Mouse (Mus musculus) midbrain, embryonic 14.5 days (tissue): ENCODE measurements around the gene Arrb2. TPM values are rescaled to one million over a fixed set of nuclear protein-coding genes. Genes with fewer than 3 reads are reported as not detected.

ENCODE experiments used
- ATAC-seq: fragments of 200-750 bp; cut with Nextera tagmentation; 2 replicates; pipeline ENCODE4 v1.8.0; 2017; ENCODE audit warnings: moderate number of reproducible peaks, moderate library complexity; ENCODE audit not compliant: low FRiP score, low TSS enrichment
- DNase-seq: peaks from one replicate; pipeline ENCODE4 v3.0.0-alpha.2; 2015
- H3K27ac ChIP-seq: fragments of 300-500 bp; sonication (generic); replicated peaks from 2 replicates; pipeline ENCODE4 v1.5.1; 2014; ENCODE audit warnings: mild to moderate bottlenecking, low read depth, low read length, moderate library complexity
- H3K27me3 ChIP-seq: fragments of 300-500 bp; sonication (generic); 2 replicates; pipeline ENCODE4 v1.6.1; 2014; ENCODE audit warnings: low read length, control low read depth, mixed read lengths; ENCODE audit not compliant: control insufficient read depth, insufficient read depth
- H3K36me3 ChIP-seq: fragments of 300-500 bp; sonication (generic); 2 replicates; pipeline ENCODE4 v1.6.1; 2014; ENCODE audit warnings: low read length, control low read depth; ENCODE audit not compliant: control insufficient read depth, insufficient read depth
- H3K4me1 ChIP-seq: fragments of 300-500 bp; sonication (generic); 2 replicates; pipeline ENCODE4 v1.6.1; 2014; ENCODE audit warnings: mild to moderate bottlenecking, antibody characterized with exemption, low read length, control low read depth; ENCODE audit not compliant: control insufficient read depth, insufficient read depth
- H3K4me2 ChIP-seq: fragments of 300-500 bp; sonication (generic); 2 replicates; pipeline ENCODE4 v1.6.1; 2014; ENCODE audit warnings: mild to moderate bottlenecking, low read length, moderate library complexity
- H3K4me3 ChIP-seq: fragments of 300-500 bp; sonication (generic); replicated peaks from 2 replicates; pipeline ENCODE4 v1.5.1; 2014; ENCODE audit warnings: low read depth, low read length
- H3K9ac ChIP-seq: fragments of 300-500 bp; sonication (generic); replicated peaks from 2 replicates; pipeline ENCODE4 v1.6.1; 2014; ENCODE audit warnings: mild to moderate bottlenecking, low read length, moderate library complexity
- H3K9me3 ChIP-seq: fragments of 300-500 bp; sonication (generic); 2 replicates; pipeline ENCODE4 v1.6.1; 2016; ENCODE audit warnings: low read length, control low read depth, mixed read lengths; ENCODE audit not compliant: control insufficient read depth
- WGBS: fragments of 180-500 bp; shearing (Covaris S2); extraction: QIAGEN DNeasy Blood & Tissue Kit; methylation state at CpG from one replicate; pipeline ENCODE4 v1.1.7; 2014; 5-methylcytosine and 5-hydroxymethylcytosine counted together
- polyA plus RNA-seq: library from polyadenylated mRNA; unstranded; fragments of >200 nt; fragmentation: Nextera tagmentation; extraction: Ambion mirVana; gene quantifications from 2 replicates; pipeline ENCODE4 v1.2.1, GENCODE M21; 2014

Arrb2 gene
- 56.5 and 93.0 TPM in 2 replicates for polyA plus RNA-seq

DNA sequence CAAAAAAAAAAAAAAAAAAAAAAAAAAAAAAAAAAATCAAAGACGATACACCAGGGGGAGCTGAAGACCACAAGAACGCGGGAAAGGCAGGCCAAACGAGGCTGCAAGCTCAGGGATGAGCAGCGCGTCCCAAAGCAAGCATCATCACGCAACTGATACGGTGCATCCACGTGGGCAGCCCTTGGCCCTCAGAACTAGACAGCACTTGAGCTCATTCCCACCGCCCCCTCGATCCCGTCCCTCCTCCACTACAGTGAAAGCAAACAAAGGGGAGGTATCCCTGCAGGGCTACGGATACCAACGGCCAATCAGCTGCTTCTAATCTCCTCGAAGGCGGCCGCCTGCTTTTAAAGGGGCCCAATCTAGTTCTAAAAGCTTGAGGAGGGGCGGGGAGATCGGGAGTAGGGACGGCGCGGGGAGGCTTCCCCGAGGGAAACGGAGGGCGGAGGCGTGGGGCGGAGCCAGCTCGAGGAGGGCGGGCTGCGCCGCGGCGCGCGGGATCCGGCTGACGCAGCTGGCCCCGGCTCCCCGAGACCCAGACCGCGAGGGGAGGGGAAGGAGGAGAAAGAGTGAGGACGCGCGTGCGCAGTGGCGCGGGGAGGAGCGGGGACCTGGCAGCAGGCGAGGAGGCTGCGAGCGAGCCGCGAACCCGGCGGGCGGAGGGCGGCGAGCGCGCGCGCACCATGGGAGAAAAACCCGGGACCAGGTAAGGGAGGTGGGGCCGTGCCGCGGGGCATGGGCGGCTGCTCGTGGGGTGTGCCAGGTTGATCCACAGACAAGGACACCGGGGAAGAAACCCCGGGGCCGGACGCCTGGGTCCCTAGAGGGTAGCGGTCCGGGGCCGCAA lies at the start of gene Arrb2:
TSS of gene Arrb2 (plus strand) at position 588 of the 847 bp plus-strand sequence.
- Histone ChIP-seq H3K36me3 (peaks cover 20% of the 10 kb centered on the region), H3K27ac (peak within 1 kb of the TSS; percentile 83), H3K27me3 (no peaks in the 10 kb centered on the region), H3K9me3 (no peaks in the 10 kb centered on the region), H3K9ac (peak within 1 kb of the TSS; percentile 91), H3K4me2 (peak within 1 kb of the TSS; percentile 62), H3K4me3 (peak within 1 kb of the TSS; percentile 84), H3K4me1 (peaks cover 18% of the 10 kb centered on the region)
- peak; percentile 94 for ATAC-seq
- WGBS, result under 1% methylated on average over 75 of the region's 75 CpGs
- peak; percentile 99 for DNase-seq

DNA sequence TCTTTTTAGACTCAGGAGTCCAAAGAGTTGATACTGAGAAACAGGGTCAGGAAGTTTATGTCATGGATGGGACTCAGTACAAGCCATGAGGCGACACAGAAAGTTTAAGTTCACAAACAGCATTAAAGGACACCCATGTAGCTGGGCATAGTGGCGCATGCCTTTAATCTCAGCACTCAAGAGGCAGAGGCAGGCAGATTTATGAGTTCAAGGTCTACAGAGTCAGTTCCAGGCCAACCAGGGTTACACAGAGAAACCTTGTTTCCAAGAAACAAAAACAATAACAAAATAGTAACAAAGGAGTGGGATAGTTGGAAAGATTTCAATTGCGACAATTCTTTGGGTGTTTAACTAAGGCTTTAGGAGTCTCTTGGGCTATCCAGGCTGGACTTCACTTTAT lies 48.3 kb upstream of the Arrb2 start:
- H3K4me2 ChIP-seq, result no peak overlapping the region
- no peak overlapping the region for H3K9ac ChIP-seq
- H3K27ac ChIP-seq, result no peak overlapping the region
- H3K4me1 ChIP-seq, result no peaks in the 10 kb centered on the region
- no peaks in the 10 kb centered on the region for H3K27me3 ChIP-seq
- no peak overlapping the region for H3K4me3 ChIP-seq
- DNase-seq, result no peak
- H3K36me3 ChIP-seq, result peaks cover 8% of the 10 kb centered on the region
- H3K9me3 ChIP-seq, result no peaks in the 10 kb centered on the region
- ATAC-seq, result no peak
- WGBS, result 95% methylated on average over 3 of the region's 3 CpGs

DNA sequence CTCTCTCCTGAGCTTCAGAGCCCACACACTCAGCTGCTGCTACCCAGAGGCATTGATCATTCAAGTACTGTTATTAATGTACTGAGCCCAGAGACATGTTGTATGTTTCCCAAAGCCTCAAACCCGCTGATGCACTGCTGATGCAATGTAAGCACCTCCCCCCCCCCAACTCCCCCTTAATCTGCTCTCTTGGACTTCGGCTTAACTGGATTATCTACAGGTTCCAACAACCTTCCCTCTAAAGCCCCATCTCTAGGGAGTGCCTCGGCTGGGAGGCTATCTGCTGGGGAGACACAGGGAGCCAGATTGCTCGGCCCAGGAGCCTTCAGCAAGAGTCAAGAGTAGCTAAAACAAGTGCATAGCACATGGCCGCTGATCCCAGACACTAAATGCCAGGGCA lies 45.0 kb upstream of the Arrb2 start:
- Histone ChIP-seq H3K36me3 (peaks cover 23% of the 10 kb centered on the region), H3K4me1 (no peaks in the 10 kb centered on the region), H3K9ac (no peak overlapping the region), H3K9me3 (no peaks in the 10 kb centered on the region), H3K4me3 (no peak overlapping the region), H3K27me3 (no peaks in the 10 kb centered on the region), H3K4me2 (no peak overlapping the region), H3K27ac (no peak overlapping the region)
- WGBS, result 60% methylated on average over 5 of the region's 5 CpGs
- DNase-seq (no peak), ATAC-seq (no peak)

DNA sequence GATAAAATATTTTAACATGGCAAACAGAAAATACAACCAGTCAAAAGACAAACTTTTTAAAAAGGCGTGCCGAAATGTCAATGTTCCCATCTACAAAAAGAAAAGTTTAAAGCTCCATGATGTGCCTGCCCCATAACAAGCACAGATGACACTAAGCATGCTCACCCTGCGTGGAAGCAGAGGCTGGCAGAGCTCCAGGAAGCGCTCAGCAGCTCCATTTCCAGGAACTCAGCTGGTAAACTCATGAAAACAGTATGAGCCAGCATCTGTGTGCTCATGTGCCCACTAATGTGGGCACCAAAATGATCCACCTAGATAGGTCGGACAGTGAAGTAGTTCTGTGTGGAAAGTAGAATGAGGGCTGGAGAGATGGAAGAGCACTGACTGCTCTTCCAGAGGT lies 43.0 kb upstream of the Arrb2 start:
- Histone ChIP-seq H3K9me3 (no peaks in the 10 kb centered on the region), H3K4me3 (no peak overlapping the region), H3K27ac (no peak overlapping the region), H3K9ac (no peak overlapping the region), H3K4me2 (no peak overlapping the region), H3K27me3 (no peaks in the 10 kb centered on the region), H3K36me3 (peaks cover 40% of the 10 kb centered on the region), H3K4me1 (no peaks in the 10 kb centered on the region)
- 95% methylated on average over 5 of the region's 5 CpGs for WGBS
- DNase-seq (no peak), ATAC-seq (no peak)

DNA sequence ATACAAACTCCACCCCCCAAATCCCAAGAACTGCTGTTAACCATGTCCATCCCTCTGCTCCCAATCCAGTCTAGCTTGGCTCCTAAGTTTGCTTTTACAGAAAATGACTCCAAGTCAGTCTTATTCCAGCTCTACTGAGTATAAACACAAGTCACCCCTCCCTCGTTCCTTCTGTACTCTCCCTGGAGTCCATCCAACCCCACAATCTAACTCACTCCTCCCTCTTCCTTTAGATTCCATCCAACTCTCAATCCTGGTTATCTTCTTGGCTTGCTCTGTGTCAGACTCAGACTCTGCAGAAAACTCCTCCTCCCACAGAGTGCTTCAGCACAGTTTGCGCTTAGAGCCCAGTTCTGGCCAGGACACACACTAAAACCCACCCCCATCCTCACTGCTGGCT lies 28.8 kb upstream of the Arrb2 start:
- DNase-seq (no peak), ATAC-seq (no peak)
- peaks cover 61% of the 10 kb centered on the region for H3K36me3 ChIP-seq
- 91% methylated on average over 2 of the region's 2 CpGs for WGBS
- H3K4me3 ChIP-seq, result no peak overlapping the region
- no peaks in the 10 kb centered on the region for H3K9me3 ChIP-seq
- no peak overlapping the region for H3K27ac ChIP-seq
- no peak overlapping the region for H3K4me2 ChIP-seq
- H3K4me1 ChIP-seq, result peaks cover 7% of the 10 kb centered on the region
- H3K27me3 ChIP-seq, result no peaks in the 10 kb centered on the region
- H3K9ac ChIP-seq, result no peak overlapping the region

DNA sequence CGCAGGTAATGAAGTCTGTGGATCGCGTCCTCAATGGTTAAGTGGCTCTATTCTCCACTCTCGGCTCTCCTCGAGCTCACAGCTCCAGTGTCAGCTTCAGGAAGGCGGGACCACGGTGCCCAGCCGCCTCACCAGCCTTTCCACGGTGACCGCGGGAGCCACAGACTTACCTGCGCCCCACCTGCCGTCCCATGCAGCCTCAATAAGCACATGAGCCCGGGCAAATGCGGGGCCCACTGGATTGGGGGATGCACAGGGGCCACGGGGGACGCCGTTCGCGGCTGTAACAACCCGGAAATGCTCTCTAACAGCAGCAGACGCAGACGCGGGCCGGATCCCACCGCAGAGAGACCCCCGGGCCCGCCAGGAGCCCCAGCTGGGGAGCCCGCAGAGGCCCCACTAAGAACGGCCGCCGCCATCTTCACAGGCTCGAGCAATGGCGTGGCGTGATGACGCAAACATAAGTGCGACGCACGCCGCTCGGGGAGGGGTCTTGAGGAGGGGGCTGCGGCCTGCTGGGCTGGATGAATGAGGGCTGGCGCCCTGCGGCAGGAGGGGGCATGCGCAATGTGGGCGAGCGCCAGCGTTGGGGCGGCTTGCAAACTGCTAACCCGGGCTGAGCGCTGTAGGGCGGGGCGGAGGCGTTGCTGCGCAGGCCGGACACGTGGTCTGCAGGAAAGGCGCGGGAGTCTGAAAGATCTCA lies 22.7 kb upstream of the Arrb2 start, which contains the start of gene Pelp1:
TSS of gene Pelp1 (minus strand) at position 438 of the 703 bp plus-strand sequence.
- Histone ChIP-seq H3K4me1 (peaks cover 13% of the 10 kb centered on the region), H3K9ac (peak within 1 kb of the TSS; percentile 96), H3K27ac (peak within 1 kb of the TSS; percentile 73), H3K36me3 (peaks cover 12% of the 10 kb centered on the region; the same call in 1 of the 2 replicates), H3K27me3 (no peaks in the 10 kb centered on the region), H3K9me3 (no peaks in the 10 kb centered on the region), H3K4me2 (peak within 1 kb of the TSS; percentile 90), H3K4me3 (peak within 1 kb of the TSS; percentile 100)
- DNase-seq, result peak; percentile 99
- ATAC-seq, result peak; percentile 98
- WGBS, result under 1% methylated on average over 59 of the region's 59 CpGs

DNA sequence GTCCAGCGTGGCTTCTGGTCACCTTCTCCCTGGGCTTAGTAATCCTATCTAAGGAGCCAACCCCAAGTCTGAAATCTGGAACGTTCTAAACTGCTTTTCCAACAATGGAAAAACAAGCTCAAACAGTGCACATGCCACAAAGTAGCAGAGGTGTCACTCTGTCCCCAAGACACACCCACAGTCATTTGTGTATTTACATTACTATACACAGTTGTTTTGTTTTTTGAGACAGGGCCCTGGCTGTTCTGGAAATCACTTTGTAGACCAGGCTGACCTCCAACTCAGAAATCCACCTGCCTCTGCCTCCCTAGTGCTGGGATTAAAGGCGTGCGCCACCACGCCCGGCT lies 22.2 kb upstream of the Arrb2 start:
- Histone ChIP-seq H3K9me3 (no peaks in the 10 kb centered on the region), H3K27ac (peak overlapping the region; percentile 73; the same call in 1 of the 2 replicates), H3K4me1 (peaks cover 13% of the 10 kb centered on the region), H3K4me3 (peak overlapping the region; percentile 100), H3K4me2 (peak overlapping the region; percentile 90), H3K27me3 (no peaks in the 10 kb centered on the region), H3K9ac (peak overlapping the region; percentile 96), H3K36me3 (peaks cover 7% of the 10 kb centered on the region; the same call in 1 of the 2 replicates)
- WGBS, result 63% methylated on average over 6 of the region's 6 CpGs
- ATAC-seq, result no peak
- DNase-seq, result no peak

DNA sequence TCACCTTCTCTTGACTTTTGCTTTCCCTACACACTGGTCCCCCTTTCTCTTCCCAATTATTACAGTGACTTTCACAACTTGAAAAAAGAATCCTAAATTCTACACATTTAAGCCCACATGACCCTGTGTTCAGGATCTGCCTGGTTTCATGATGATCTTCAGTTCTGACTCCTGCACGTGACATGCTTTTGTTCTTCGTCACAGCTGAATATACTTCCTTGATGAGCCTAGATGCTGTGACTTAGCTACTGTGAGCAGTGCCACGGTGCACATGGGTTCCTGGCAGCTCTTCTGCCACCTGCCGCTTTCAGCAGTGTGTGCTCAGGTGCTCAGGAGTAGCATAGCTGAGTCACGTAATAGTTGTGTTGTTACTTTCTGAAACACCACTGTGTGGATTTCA lies 19.8 kb upstream of the Arrb2 start:
- Histone ChIP-seq H3K9ac (no peak overlapping the region), H3K9me3 (no peaks in the 10 kb centered on the region), H3K4me2 (no peak overlapping the region), H3K27ac (no peak overlapping the region), H3K36me3 (no peaks in the 10 kb centered on the region), H3K4me3 (no peak overlapping the region), H3K27me3 (no peaks in the 10 kb centered on the region), H3K4me1 (peaks cover 13% of the 10 kb centered on the region)
- ATAC-seq, result no peak
- 76% methylated on average over 5 of the region's 5 CpGs for WGBS
- DNase-seq, result no peak
